In the genomic region with DNA sequence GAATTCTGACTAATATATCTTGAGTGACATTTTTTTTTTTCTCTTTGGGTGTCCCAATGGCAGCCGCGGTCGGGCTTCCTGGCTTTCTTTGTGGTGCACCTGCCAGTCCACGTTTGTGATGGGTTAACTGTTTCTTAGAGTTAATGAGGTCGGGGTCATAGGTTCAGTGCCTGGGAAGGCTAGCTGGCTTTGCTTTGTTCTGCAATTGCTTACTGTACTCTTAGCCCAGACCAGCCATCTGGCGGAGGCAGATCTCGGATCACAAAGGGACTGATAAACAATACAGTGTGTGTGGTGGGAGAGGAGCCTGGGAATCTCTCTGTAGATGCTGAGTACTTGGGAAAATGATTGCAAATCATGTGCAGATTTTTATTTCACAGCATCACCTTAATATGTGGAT, we compare ENCODE assay signal across 12 mouse cellular contexts. TPM values are rescaled to one million over a fixed set of nuclear protein-coding genes. Genes with fewer than 3 reads are reported as not detected.
DNase-seq lines count a peak whose midpoint lies in the region; ATAC-seq and TF ChIP-seq lines count a peak whose summit lies in the region.
"Had no signal": no experiment of that assay in that cellular context is flagged by ENCODE, and none has a peak within 500 bp of the region (broad histone marks: within the 10 kb centered on the region; RNA-seq: fewer than 3 reads in every experiment).

No protein-coding gene starts in this region.

- no peak for DNase-seq in kidney, adult 11 months
- peak; percentile 74 for DNase-seq in embryonic facial prominence, embryonic 14.5 days (ENCODE audit: low spot score)
- peak; percentile 63 for DNase-seq in hindbrain, postnatal 0 days (ENCODE audit: low spot score)
- peak; percentile 80 for DNase-seq in neural tube, embryonic 11.5 days (ENCODE audit: low spot score)
- DNase-seq in right cerebral cortex, postnatal 36 days (ENCODE audit: low spot score in 2 of 2): no peak
- no peak for DNase-seq in thymus, postnatal 36 days
- no peak for DNase-seq in cerebellum, postnatal 4 days (ENCODE audit: low spot score in 2 of 2)
- DNase-seq: cerebellum, postnatal 25 days; heart, postnatal 36 days; right cerebral cortex, postnatal 25 days had no signal

- H3K9ac ChIP-seq in kidney, embryonic 16.5 days (replicated peaks; ENCODE audit: low read length): no peak overlapping the region
- H3K9ac ChIP-seq in embryonic facial prominence, embryonic 14.5 days (ENCODE audit: low read depth, low read length): no peak overlapping the region
- no peak overlapping the region for H3K9ac ChIP-seq in hindbrain, postnatal 0 days (replicated peaks; ENCODE audit: low read length)
- H3K9ac ChIP-seq in neural tube, embryonic 11.5 days (ENCODE audit: low read length): no peak overlapping the region

- TF ChIP-seq CTCF in hindbrain, postnatal 0 days (IDR thresholded peaks at IDR 0.05; ENCODE audit: low read depth): no peak

- H3K27ac ChIP-seq in kidney, embryonic 16.5 days (ENCODE audit: low read length): no peak overlapping the region
- 0 out of 2 replicates have a peak overlapping the region, but pooled peaks have one; percentile 0 for H3K27ac ChIP-seq in embryonic facial prominence, embryonic 14.5 days (replicated peaks; ENCODE audit: low read depth, low read length)
- H3K27ac ChIP-seq in hindbrain, postnatal 0 days: 0 out of 2 replicates have a peak overlapping the region, but pooled peaks have one; percentile 7
- H3K27ac ChIP-seq in neural tube, embryonic 11.5 days (ENCODE audit: low read depth, low read length): peak overlapping the region; percentile 30
- H3K27ac ChIP-seq: macrophage had no signal

- H3K27me3 ChIP-seq in kidney, embryonic 16.5 days (ENCODE audit: insufficient read depth, low read length): no peaks in the 10 kb centered on the region
- H3K27me3 ChIP-seq in embryonic facial prominence, embryonic 14.5 days (replicated peaks; ENCODE audit: control insufficient read depth, insufficient read depth, low read length): no peaks in the 10 kb centered on the region
- H3K27me3 ChIP-seq in hindbrain, postnatal 0 days (ENCODE audit: insufficient read depth, low read length): no peaks in the 10 kb centered on the region
- H3K27me3 ChIP-seq in neural tube, embryonic 11.5 days (ENCODE audit: control insufficient read depth, insufficient read depth, low read length): no peaks in the 10 kb centered on the region

- no peaks in the 10 kb centered on the region for H3K9me3 ChIP-seq in kidney, embryonic 16.5 days (ENCODE audit: low read length)
- H3K9me3 ChIP-seq in embryonic facial prominence, embryonic 14.5 days (ENCODE audit: control insufficient read depth, low read length): no peaks in the 10 kb centered on the region
- H3K9me3 ChIP-seq in hindbrain, postnatal 0 days (ENCODE audit: low read length): no peaks in the 10 kb centered on the region
- no peaks in the 10 kb centered on the region for H3K9me3 ChIP-seq in neural tube, embryonic 11.5 days (ENCODE audit: control insufficient read depth, low read length)

- H3K4me3 ChIP-seq in kidney, embryonic 16.5 days (ENCODE audit: low read length): no peak overlapping the region
- no peak overlapping the region for H3K4me3 ChIP-seq in embryonic facial prominence, embryonic 14.5 days (ENCODE audit: low read depth, low read length)
- H3K4me3 ChIP-seq in hindbrain, postnatal 0 days (ENCODE audit: low read length): no peak overlapping the region
- H3K4me3 ChIP-seq in neural tube, embryonic 11.5 days (ENCODE audit: low read depth, low read length): no peak overlapping the region

- H3K4me2 ChIP-seq in kidney, embryonic 16.5 days (replicated peaks; ENCODE audit: low read depth, low read length): no peak overlapping the region
- H3K4me2 ChIP-seq in embryonic facial prominence, embryonic 14.5 days (ENCODE audit: low read depth, low read length): no peak overlapping the region
- H3K4me2 ChIP-seq in hindbrain, postnatal 0 days (ENCODE audit: low read depth, low read length): no peak overlapping the region
- H3K4me2 ChIP-seq in neural tube, embryonic 11.5 days (ENCODE audit: low read depth): no peak overlapping the region

- no peaks in the 10 kb centered on the region for H3K36me3 ChIP-seq in kidney, embryonic 16.5 days (ENCODE audit: insufficient read depth, low read length)
- no peaks in the 10 kb centered on the region for H3K36me3 ChIP-seq in embryonic facial prominence, embryonic 14.5 days (ENCODE audit: control insufficient read depth, insufficient read depth, low read length)
- H3K36me3 ChIP-seq in hindbrain, postnatal 0 days (ENCODE audit: insufficient read depth, low read length): no peaks in the 10 kb centered on the region
- H3K36me3 ChIP-seq in neural tube, embryonic 11.5 days (ENCODE audit: control insufficient read depth, insufficient read depth, low read length): no peaks in the 10 kb centered on the region

- ATAC-seq in kidney, embryonic 16.5 days (ENCODE audit: low FRiP score, low TSS enrichment): peak; percentile 46; the same call in 1 of the 2 replicates
- ATAC-seq in embryonic facial prominence, embryonic 14.5 days (ENCODE audit: low read depth): peak; percentile 83; the same call in 1 of the 2 replicates
- no peak for ATAC-seq in hindbrain, postnatal 0 days
- peak; percentile 91 for ATAC-seq in neural tube, embryonic 11.5 days (ENCODE audit: insufficient read depth, low FRiP score, low TSS enrichment)

- WGBS in kidney, embryonic 16.5 days: 13% methylated on average over 7 of the region's 7 CpGs
- WGBS in embryonic facial prominence, embryonic 14.5 days: 40% methylated on average over 7 of the region's 7 CpGs
- 12% methylated on average over 7 of the region's 7 CpGs for WGBS in hindbrain, postnatal 0 days
- 14% methylated on average over 7 of the region's 7 CpGs for WGBS in neural tube, embryonic 11.5 days

- H3K4me1 ChIP-seq in kidney, embryonic 16.5 days (ENCODE audit: insufficient read depth, low read length): peaks cover 8% of the 10 kb centered on the region
- H3K4me1 ChIP-seq in embryonic facial prominence, embryonic 14.5 days (ENCODE audit: control insufficient read depth, insufficient read depth, low read length): no peaks in the 10 kb centered on the region
- H3K4me1 ChIP-seq in hindbrain, postnatal 0 days (ENCODE audit: insufficient read depth, low read length): peaks cover 4% of the 10 kb centered on the region; the same call in 1 of the 2 replicates
- peaks cover 21% of the 10 kb centered on the region for H3K4me1 ChIP-seq in neural tube, embryonic 11.5 days (ENCODE audit: control insufficient read depth, insufficient read depth, low read length)

RNA-seq across cellular contexts. Expression of a gene that starts 9.1 kb away (rescaled TPM):
- polyA plus RNA-seq in kidney, embryonic 16.5 days (2015; fragmentation: Nextera tagmentation; extraction: Ambion mirVana): 11.7 and 13.8 TPM in 2 replicates
- 9.8 and 10.8 TPM in 2 replicates for polyA plus RNA-seq in embryonic facial prominence, embryonic 14.5 days (2014; fragmentation: Nextera tagmentation; extraction: Ambion mirVana)
- total RNA-seq in hindbrain, postnatal 0 days (2014; rRNA removed): 55.3 and 66.4 TPM in 2 replicates
- polyA plus RNA-seq in hindbrain, postnatal 0 days (2015; fragmentation: Nextera tagmentation; extraction: Ambion mirVana): 52.5 and 56.4 TPM in 2 replicates
- 36.8 and 38.6 TPM in 2 replicates for polyA plus RNA-seq in neural tube, embryonic 11.5 days (2014; fragmentation: Nextera tagmentation; extraction: Ambion mirVana)

Comparison
In these comparisons a context has a peak if more than half of its experiments do, and no peak if none do; other contexts are left out.
1. DNase-seq: peak in embryonic facial prominence, embryonic 14.5 days (single experiment), hindbrain, postnatal 0 days (single experiment) and neural tube, embryonic 11.5 days (single experiment); none in kidney, adult 11 months (single experiment), right cerebral cortex, postnatal 36 days (0 of 2), thymus, postnatal 36 days (0 of 2) and cerebellum, postnatal 4 days (0 of 2).